Mouse (Mus musculus): ENCODE measurements around the gene Fgfr2. TPM values are rescaled to one million over a fixed set of nuclear protein-coding genes. Genes with fewer than 3 reads are reported as not detected.
"Not testable (repeated sequence)": the region's sequence is repeated elsewhere in the genome, so short reads cannot be mapped to it uniquely, and the experiment has no call there.

The Fgfr2 gene
- polyA plus RNA-seq, 1 experiment from 2014 or later, result 47.9 TPM

- Histone ChIP-seq H3K36me3 (ENCODE audit: poor library complexity, severe bottlenecking) (no peaks in the 10 kb centered on the region), H3K27me3 (no peaks in the 10 kb centered on the region), H3K27ac (no peak overlapping the region), H3K9me3 (replicated peaks) (no peaks in the 10 kb centered on the region), H3K4me1 (no peaks in the 10 kb centered on the region), H3K4me3 (no peak overlapping the region), H3K4me2 (no peak overlapping the region), H3K9ac (no peak overlapping the region)
- 41% methylated on average over 4 of the region's 4 CpGs for WGBS
- ATAC-seq, result no peak
Observed at GRCm38 (mm10) chr7:132507361-132507760, 615.8 kb downstream of the Fgfr2 start.

- ATAC-seq, result no peak
- H3K27ac ChIP-seq, result no peak overlapping the region
- no peaks in the 10 kb centered on the region for H3K36me3 ChIP-seq (ENCODE audit: poor library complexity, severe bottlenecking)
- WGBS, result 78% methylated on average over 5 of the region's 5 CpGs
- no peak overlapping the region for H3K4me2 ChIP-seq
- no peaks in the 10 kb centered on the region for H3K27me3 ChIP-seq
- no peaks in the 10 kb centered on the region for H3K4me1 ChIP-seq
- no peak overlapping the region for H3K4me3 ChIP-seq
- H3K9ac ChIP-seq, result no peak overlapping the region
- H3K9me3 ChIP-seq (replicated peaks), result no peaks in the 10 kb centered on the region
Observed at GRCm38 (mm10) chr7:132506226-132506625, 616.9 kb downstream of the Fgfr2 start.

DNA sequence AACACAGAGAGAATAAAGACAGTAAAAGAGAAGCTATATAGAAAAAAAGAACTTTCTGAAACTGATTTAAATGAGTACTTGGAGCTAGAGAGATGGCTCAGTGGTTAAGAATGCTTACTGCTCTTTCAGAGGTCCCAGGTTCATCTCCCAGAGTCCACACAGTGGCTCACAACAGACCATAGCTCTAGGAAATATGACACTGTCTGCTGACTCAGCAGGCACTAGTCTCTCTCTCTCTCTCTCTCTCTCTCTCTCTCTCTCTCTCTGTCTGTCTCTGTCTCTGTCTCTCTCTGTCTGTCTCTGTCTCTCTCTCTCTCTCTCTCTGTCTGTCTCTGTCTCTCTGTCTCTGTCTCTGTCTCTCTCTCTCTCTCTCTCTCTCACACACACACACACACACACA lies 620.7 kb downstream of the Fgfr2 start:
- H3K36me3 ChIP-seq (ENCODE audit: poor library complexity, severe bottlenecking); H3K9ac ChIP-seq; ATAC-seq; H3K27me3 ChIP-seq; H3K27ac ChIP-seq; H3K9me3 ChIP-seq (replicated peaks); H3K4me3 ChIP-seq; H3K4me1 ChIP-seq; H3K4me2 ChIP-seq: not testable (repeated sequence)

- Histone ChIP-seq H3K4me3 (no peak overlapping the region), H3K27me3 (no peaks in the 10 kb centered on the region), H3K4me1 (no peaks in the 10 kb centered on the region), H3K27ac (no peak overlapping the region), H3K9ac (no peak overlapping the region), H3K9me3 (replicated peaks) (no peaks in the 10 kb centered on the region), H3K36me3 (ENCODE audit: poor library complexity, severe bottlenecking) (no peaks in the 10 kb centered on the region), H3K4me2 (no peak overlapping the region)
- WGBS, result 97% methylated on average over 3 of the region's 3 CpGs
- no peak for ATAC-seq
Observed at GRCm38 (mm10) chr7:132497142-132497541, 626.0 kb downstream of the Fgfr2 start.

DNA sequence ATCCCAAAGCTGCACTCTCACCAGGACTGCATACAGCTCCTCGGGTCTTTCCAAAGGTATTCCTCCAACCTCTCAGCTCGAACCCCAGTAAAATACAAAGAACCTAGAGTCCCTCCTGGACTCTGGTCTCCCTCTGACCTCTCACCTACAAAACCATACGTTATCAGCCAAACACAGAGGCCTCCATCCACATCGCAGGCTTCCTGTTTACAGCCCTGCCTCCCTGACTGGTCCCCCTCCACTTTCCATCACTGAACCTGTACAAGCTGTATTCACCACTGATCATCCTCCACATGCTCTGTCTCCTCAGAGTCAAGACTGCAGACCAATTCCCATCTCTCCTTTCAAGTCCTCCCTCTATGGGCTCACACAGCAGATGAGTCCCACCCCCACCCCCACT lies 628.9 kb downstream of the Fgfr2 start:
- Histone ChIP-seq H3K4me2 (no peak overlapping the region), H3K4me1 (no peaks in the 10 kb centered on the region), H3K27me3 (no peaks in the 10 kb centered on the region), H3K9me3 (replicated peaks) (no peaks in the 10 kb centered on the region), H3K4me3 (no peak overlapping the region), H3K36me3 (ENCODE audit: poor library complexity, severe bottlenecking) (no peaks in the 10 kb centered on the region), H3K27ac (no peak overlapping the region), H3K9ac (no peak overlapping the region)
- WGBS, result 83% methylated on average over 4 of the region's 4 CpGs
- no peak for ATAC-seq

DNA sequence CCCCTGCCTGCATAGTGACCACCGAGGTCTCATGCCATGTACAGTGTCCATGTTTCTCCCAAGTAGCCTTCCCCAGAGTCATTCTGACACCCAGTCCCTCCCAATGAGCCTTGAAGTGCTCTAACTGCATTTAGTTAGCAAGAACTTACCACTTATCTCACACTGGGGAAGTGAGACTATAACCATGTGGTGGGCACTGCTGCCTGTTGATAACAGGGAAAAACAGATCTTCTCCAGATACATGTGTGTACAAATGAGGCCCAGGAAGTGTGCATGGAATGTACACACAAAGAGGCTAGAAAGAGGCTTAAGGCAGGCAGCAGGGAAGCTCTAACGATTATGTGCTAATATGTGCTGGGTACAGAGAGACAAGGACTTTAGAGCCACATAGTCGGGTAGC lies 629.5 kb downstream of the Fgfr2 start:
- no peaks in the 10 kb centered on the region for H3K4me1 ChIP-seq
- H3K36me3 ChIP-seq (ENCODE audit: poor library complexity, severe bottlenecking), result no peaks in the 10 kb centered on the region
- no peak overlapping the region for H3K27ac ChIP-seq
- peaks cover 2% of the 10 kb centered on the region; the same call in 1 of the 2 replicates for H3K27me3 ChIP-seq
- H3K4me2 ChIP-seq, result no peak overlapping the region
- WGBS, result 71% methylated on average over 3 of the region's 3 CpGs
- no peak overlapping the region for H3K9ac ChIP-seq
- no peak overlapping the region for H3K4me3 ChIP-seq
- ATAC-seq, result no peak
- no peaks in the 10 kb centered on the region for H3K9me3 ChIP-seq (replicated peaks)

- Histone ChIP-seq H3K27ac (no peak overlapping the region), H3K4me3 (no peak overlapping the region), H3K4me1 (no peaks in the 10 kb centered on the region), H3K9ac (no peak overlapping the region), H3K27me3 (peaks cover 2% of the 10 kb centered on the region; the same call in 1 of the 2 replicates), H3K4me2 (no peak overlapping the region), H3K9me3 (replicated peaks) (no peaks in the 10 kb centered on the region), H3K36me3 (ENCODE audit: poor library complexity, severe bottlenecking) (no peaks in the 10 kb centered on the region)
- 96% methylated on average over 7 of the region's 7 CpGs for WGBS
- no peak for ATAC-seq
Observed at GRCm38 (mm10) chr7:132491902-132492301, 631.2 kb downstream of the Fgfr2 start.

DNA sequence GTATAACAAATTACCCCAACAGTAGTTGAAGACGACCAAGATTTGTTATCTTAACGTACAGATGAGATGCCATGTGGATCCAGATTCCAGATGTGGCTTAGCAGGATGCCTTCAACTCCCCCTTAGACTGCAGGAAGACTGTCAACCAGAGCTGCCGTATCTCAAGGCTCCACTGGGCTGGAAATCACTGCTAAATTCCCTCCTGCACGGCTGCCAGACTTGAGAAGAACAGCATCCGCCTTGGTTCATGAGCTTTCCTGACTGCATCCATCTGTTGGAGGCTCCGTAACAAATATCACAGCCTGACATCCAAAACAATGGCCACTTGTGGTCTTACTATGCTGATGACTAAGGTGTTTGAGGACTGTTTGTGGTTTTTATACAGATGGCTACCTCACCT lies 635.8 kb downstream of the Fgfr2 start:
- Histone ChIP-seq H3K36me3 (ENCODE audit: poor library complexity, severe bottlenecking) (no peaks in the 10 kb centered on the region), H3K4me3 (no peak overlapping the region), H3K27me3 (peaks cover 2% of the 10 kb centered on the region; the same call in 1 of the 2 replicates), H3K9me3 (replicated peaks) (no peaks in the 10 kb centered on the region), H3K4me1 (no peaks in the 10 kb centered on the region), H3K9ac (no peak overlapping the region), H3K27ac (no peak overlapping the region), H3K4me2 (no peak overlapping the region)
- 76% methylated on average over 6 of the region's 6 CpGs for WGBS
- ATAC-seq, result no peak

DNA sequence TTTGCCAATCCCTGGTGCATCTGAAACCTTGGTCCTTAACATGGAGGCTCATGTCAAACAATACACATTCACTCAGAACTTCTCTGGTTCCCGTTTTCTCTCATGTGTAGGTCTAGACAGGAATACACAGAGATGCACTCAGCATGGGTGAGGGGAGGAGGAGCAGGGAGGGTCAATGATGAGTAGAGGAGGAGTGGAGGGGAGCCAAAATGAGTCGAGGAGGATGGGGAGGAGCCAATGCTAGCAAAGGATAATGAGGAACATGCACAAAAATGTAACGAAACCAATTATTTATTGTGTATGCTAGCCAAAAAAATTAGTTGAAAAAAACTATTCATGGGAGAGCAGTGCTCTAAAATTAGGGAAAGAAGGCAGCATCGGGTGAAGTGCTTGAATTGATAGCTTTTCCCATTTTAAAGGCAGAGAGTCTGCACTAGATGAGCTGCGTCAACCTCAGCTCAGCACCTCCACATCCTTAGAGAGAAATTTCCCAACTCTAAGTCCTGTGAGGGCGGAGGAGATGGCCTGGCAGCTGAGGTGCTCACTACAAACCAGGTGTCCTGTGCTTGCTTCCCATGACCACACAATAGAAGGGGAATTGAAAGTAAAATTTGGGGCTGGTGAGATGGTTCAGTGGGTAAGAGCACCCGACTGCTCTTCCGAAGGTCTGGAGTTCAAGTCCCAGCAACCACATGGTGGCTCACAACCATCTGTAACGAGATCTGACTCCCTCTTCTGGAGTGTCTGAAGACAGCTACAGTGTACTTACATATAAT lies 636.6 kb downstream of the Fgfr2 start:
- no peak for ATAC-seq
- Histone ChIP-seq H3K36me3 (ENCODE audit: poor library complexity, severe bottlenecking) (no peaks in the 10 kb centered on the region), H3K9me3 (replicated peaks) (no peaks in the 10 kb centered on the region), H3K4me1 (no peaks in the 10 kb centered on the region), H3K4me3 (no peak overlapping the region), H3K27me3 (peaks cover 2% of the 10 kb centered on the region; the same call in 1 of the 2 replicates), H3K4me2 (no peak overlapping the region), H3K27ac (no peak overlapping the region), H3K9ac (no peak overlapping the region)
- WGBS, result 76% methylated on average over 9 of the region's 9 CpGs

GRCm38 (mm10) chr7:132484424-132484823 lies 638.7 kb downstream of the Fgfr2 start:
- H3K9me3 ChIP-seq (replicated peaks), result no peaks in the 10 kb centered on the region
- no peaks in the 10 kb centered on the region for H3K4me1 ChIP-seq
- no peak overlapping the region for H3K27ac ChIP-seq
- WGBS, result 75% methylated on average over 5 of the region's 5 CpGs
- H3K4me2 ChIP-seq, result no peak overlapping the region
- ATAC-seq, result no peak
- H3K36me3 ChIP-seq (ENCODE audit: poor library complexity, severe bottlenecking), result no peaks in the 10 kb centered on the region
- H3K27me3 ChIP-seq, result peaks cover 2% of the 10 kb centered on the region; the same call in 1 of the 2 replicates
- no peak overlapping the region for H3K4me3 ChIP-seq
- no peak overlapping the region for H3K9ac ChIP-seq

- no peak for ATAC-seq
- Histone ChIP-seq H3K36me3 (ENCODE audit: poor library complexity, severe bottlenecking) (no peaks in the 10 kb centered on the region), H3K27me3 (no peaks in the 10 kb centered on the region), H3K27ac (no peak overlapping the region), H3K9ac (no peak overlapping the region), H3K9me3 (replicated peaks) (no peaks in the 10 kb centered on the region), H3K4me2 (no peak overlapping the region), H3K4me1 (peaks cover 14% of the 10 kb centered on the region), H3K4me3 (no peak overlapping the region)
- WGBS, result 74% methylated on average over 4 of the region's 4 CpGs
Observed at GRCm38 (mm10) chr7:132480696-132481306, 642.3 kb downstream of the Fgfr2 start.

GRCm38 (mm10) chr7:132478295-132478809 lies 644.8 kb downstream of the Fgfr2 start:
- Histone ChIP-seq H3K4me3 (no peak overlapping the region), H3K27me3 (no peaks in the 10 kb centered on the region)
- ATAC-seq, result peak; percentile 73

More at GRCm38 (mm10) chr7:132478295-132478809, 644.8 kb downstream of the Fgfr2 start:
- peaks cover 14% of the 10 kb centered on the region for H3K4me1 ChIP-seq
- peak overlapping the region; percentile 68 for H3K27ac ChIP-seq
- WGBS, result 37% methylated on average over 9 of the region's 9 CpGs
- H3K4me2 ChIP-seq, result no peak overlapping the region
- H3K9ac ChIP-seq, result no peak overlapping the region
- H3K36me3 ChIP-seq (ENCODE audit: poor library complexity, severe bottlenecking), result no peaks in the 10 kb centered on the region
- H3K9me3 ChIP-seq (replicated peaks), result no peaks in the 10 kb centered on the region

Data from forebrain, embryonic 13.5 days (tissue).